Comparison of ENCODE assay signal across 8 mouse cellular contexts in the genomic region with DNA sequence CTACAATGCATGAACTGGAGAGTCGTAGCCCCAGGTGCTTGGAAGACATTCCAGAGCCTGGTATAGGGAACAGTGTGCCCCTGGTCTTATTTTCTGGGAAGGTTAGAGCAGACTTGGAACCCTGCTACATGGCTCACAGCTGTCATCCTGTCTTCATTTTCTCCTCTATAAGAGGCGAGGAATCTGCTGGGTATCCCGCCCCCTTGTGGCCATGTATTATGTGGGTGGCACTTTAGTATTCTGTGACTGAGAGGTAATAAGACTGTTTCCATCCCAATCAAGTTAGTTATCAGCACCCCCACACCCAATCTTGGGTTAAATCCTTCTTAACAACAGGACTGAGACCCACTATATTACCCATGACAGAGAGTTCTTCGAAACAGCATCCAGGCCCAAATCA.
DNase-seq lines count a peak whose midpoint lies in the region; ATAC-seq and TF ChIP-seq lines count a peak whose summit lies in the region.
"Not testable (repeated sequence)": the region's sequence is repeated elsewhere in the genome, so short reads cannot be mapped to it uniquely, and the experiment has no call there.

No protein-coding gene starts in this region.

- H3K36me3 ChIP-seq in kidney, postnatal 0 days (ENCODE audit: insufficient read depth, low read length); lung, embryonic 14.5 days (ENCODE audit: insufficient read depth); spleen, adult 2 months (ENCODE audit: control insufficient read depth, insufficient read depth, low read length): not testable (repeated sequence)

- peak; percentile 70 for DNase-seq in CD4-positive, CD25-positive, alpha-beta regulatory T cell, adult 2 months (ENCODE audit: low read depth, low spot score)
- DNase-seq in NIH3T3 (ENCODE audit: low read depth): peak; percentile 49
- peak; percentile 31 for DNase-seq in adrenal gland, postnatal 25 days
- DNase-seq in gastrocnemius, postnatal 10 days: peak; percentile 6
- not testable (repeated sequence) for DNase-seq in kidney, postnatal 0 days (ENCODE audit: low spot score)
- DNase-seq in lung, embryonic 14.5 days: peak; percentile 10
- DNase-seq in spleen, adult 2 months (ENCODE audit: low read depth in 1 of 2, low spot score in 2 of 2): peak; percentile 4 to 36
- peak; percentile 27 to 63 for DNase-seq in thymus, postnatal 10 days (ENCODE audit: low spot score in 2 of 2)

- not testable (repeated sequence) for H3K4me1 ChIP-seq in kidney, postnatal 0 days (replicated peaks; ENCODE audit: insufficient read depth, low read length); lung, embryonic 14.5 days (ENCODE audit: insufficient read depth); spleen, adult 2 months (ENCODE audit: control insufficient read depth, insufficient read depth, insufficient read length)

- not testable (repeated sequence) for ATAC-seq in kidney, postnatal 0 days (replicated peaks; ENCODE audit: low FRiP score, low read depth); lung, embryonic 14.5 days (ENCODE audit: insufficient read depth)

- not testable (repeated sequence) for H3K9ac ChIP-seq in kidney, postnatal 0 days (ENCODE audit: low read depth, low read length); lung, embryonic 14.5 days

- peak; percentile 44 for TF ChIP-seq CTCF in kidney, postnatal 0 days (IDR thresholded peaks at IDR 0.05; ENCODE audit: low read depth)
- TF ChIP-seq CTCF in lung, embryonic 14.5 days (IDR thresholded peaks at IDR 0.05; ENCODE audit: low read depth): peak; percentile 24; the same call in 1 of the 2 replicates
- not testable (repeated sequence) for TF ChIP-seq CTCF in spleen, adult 2 months (IDR thresholded peaks at IDR 0.05; ENCODE audit: extremely low read depth, insufficient read depth, insufficient read length, insufficient replicate concordance)

- not testable (repeated sequence) for H3K27ac ChIP-seq in kidney, postnatal 0 days; lung, embryonic 14.5 days (ENCODE audit: low read depth); spleen, adult 2 months (ENCODE audit: insufficient read depth, low read length)

- H3K4me3 ChIP-seq in kidney, postnatal 0 days (replicated peaks; ENCODE audit: low read depth, low read length); lung, embryonic 14.5 days (ENCODE audit: low read depth, low read length); spleen, adult 2 months (ENCODE audit: extremely low read depth, insufficient read depth, insufficient read length): not testable (repeated sequence)

- H3K4me2 ChIP-seq in kidney, postnatal 0 days (ENCODE audit: low read length); lung, embryonic 14.5 days: not testable (repeated sequence)

- H3K27me3 ChIP-seq in kidney, postnatal 0 days (ENCODE audit: insufficient read depth, low read length); lung, embryonic 14.5 days (ENCODE audit: insufficient read depth, low read length); spleen, adult 2 months (ENCODE audit: control insufficient read depth, insufficient read depth, low read length): not testable (repeated sequence)

- TF ChIP-seq POLR2A in spleen, adult 2 months (IDR thresholded peaks at IDR 0.05; ENCODE audit: low read depth, low read length): not testable (repeated sequence)

- WGBS in kidney, postnatal 0 days: 68% methylated on average over 4 of the region's 4 CpGs
- WGBS in lung, embryonic 14.5 days: 59% methylated on average over 4 of the region's 4 CpGs
- 63% methylated on average over 4 of the region's 4 CpGs for WGBS in spleen, adult 2 months

- not testable (repeated sequence) for H3K9me3 ChIP-seq in kidney, postnatal 0 days (replicated peaks; ENCODE audit: low read length); lung, embryonic 14.5 days (ENCODE audit: low read depth, low read length)
